Mouse (Mus musculus): Measurements from ENCODE around the gene Fgd3.

The Fgd3 gene

GRCm38 (mm10) chr13:49341012-49341830 is 21.1 kb upstream of the Fgd3 start, which contains the start of gene Bicd2:
Bicd2 (plus strand) TSS chr13:49341585.
- DNase-seq = peak; percentile 93

GRCm38 (mm10) chr13:49338893-49339546 is 18.9 kb upstream of the Fgd3 start:
- peak; percentile 76 for DNase-seq

- DNase-seq = no peak
These were observed 15.2 kb upstream of the Fgd3 start for GRCm38 (mm10) chr13:49335077-49335982.

GRCm38 (mm10) chr13:49333250-49333649 is 13.1 kb upstream of the Fgd3 start:
- no peak for DNase-seq

GRCm38 (mm10) chr13:49328101-49328500 is 8.0 kb upstream of the Fgd3 start:
- DNase-seq = no peak

GRCm38 (mm10) chr13:49326246-49327206 is 6.4 kb upstream of the Fgd3 start:
- DNase-seq = peak; percentile 56

- DNase-seq = peak; percentile 49
These were observed 4.8 kb upstream of the Fgd3 start for GRCm38 (mm10) chr13:49324871-49325270.

- DNase-seq = no peak
These were observed 2.6 kb upstream of the Fgd3 start for GRCm38 (mm10) chr13:49322739-49323138.

GRCm38 (mm10) chr13:49322169-49322568 is 2.1 kb upstream of the Fgd3 start:
- DNase-seq = no peak

- DNase-seq = no peak
These were observed 1.3 kb upstream of the Fgd3 start for GRCm38 (mm10) chr13:49321452-49321851.

- no peak for DNase-seq
These were observed 403 bp upstream of the Fgd3 start for GRCm38 (mm10) chr13:49320514-49320913.

GRCm38 (mm10) chr13:49317914-49318313 is 2.2 kb downstream of the Fgd3 start:
- no peak for DNase-seq

- DNase-seq = no peak
These were observed 2.6 kb downstream of the Fgd3 start for GRCm38 (mm10) chr13:49317508-49317907.

GRCm38 (mm10) chr13:49316386-49317162 is 3.5 kb downstream of the Fgd3 start:
- no peak for DNase-seq

- no peak for DNase-seq
These were observed 8.5 kb downstream of the Fgd3 start for GRCm38 (mm10) chr13:49311642-49312041.

GRCm38 (mm10) chr13:49309501-49309900 is 10.6 kb downstream of the Fgd3 start:
- DNase-seq = no peak

GRCm38 (mm10) chr13:49308861-49309403 is 11.2 kb downstream of the Fgd3 start:
- DNase-seq = no peak

GRCm38 (mm10) chr13:49308206-49308605 is 11.9 kb downstream of the Fgd3 start:
- no peak for DNase-seq

- no peak for DNase-seq
These were observed 12.7 kb downstream of the Fgd3 start for GRCm38 (mm10) chr13:49307311-49307969.

GRCm38 (mm10) chr13:49306771-49307310 is 13.3 kb downstream of the Fgd3 start:
- DNase-seq = no peak

Data from kidney, adult 18-20 months (tissue).